Mouse (Mus musculus): ENCODE measurements around the gene Ints3.

Ints3 gene

DNA sequence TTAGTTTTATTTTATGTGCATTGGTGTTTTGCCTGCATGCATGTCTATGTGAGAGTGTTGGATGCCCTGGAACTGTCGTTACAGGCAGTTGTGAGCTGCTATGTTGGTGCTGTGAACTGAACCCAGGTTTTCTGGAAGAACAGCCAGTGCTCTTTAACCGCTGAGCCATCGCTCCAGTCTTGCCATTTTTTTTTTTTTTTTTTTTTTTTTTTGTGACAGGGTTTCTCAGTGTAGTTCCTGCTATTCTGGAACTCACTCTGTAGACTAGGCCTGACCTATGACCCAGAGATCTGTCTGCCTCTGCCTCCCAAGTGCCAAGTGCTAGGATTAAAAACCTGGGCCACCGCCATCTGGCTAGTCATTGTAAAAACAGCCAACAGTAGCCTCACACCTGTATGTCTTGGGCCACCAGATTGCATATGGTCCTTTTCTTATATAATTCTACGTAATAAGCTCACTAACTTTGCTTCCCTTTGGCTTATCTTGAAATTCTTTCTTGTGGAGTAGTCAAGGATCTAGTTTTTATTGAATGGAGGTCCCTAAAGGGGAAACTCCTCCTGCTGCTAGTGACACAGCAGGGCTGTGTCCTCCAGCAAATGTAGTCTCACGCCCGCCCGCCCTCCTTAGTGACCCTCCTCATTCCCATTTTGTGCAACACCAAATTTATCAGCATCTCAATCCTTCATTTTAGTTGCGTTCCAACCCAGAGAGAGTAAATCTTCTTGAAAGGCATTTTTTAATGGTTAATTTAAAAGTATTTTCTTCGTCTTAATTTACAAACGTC, 12.2 kb upstream of the Ints3 start:
- in situ Hi-C loops (cut with MseI, MboI), result no loop called here

DNA sequence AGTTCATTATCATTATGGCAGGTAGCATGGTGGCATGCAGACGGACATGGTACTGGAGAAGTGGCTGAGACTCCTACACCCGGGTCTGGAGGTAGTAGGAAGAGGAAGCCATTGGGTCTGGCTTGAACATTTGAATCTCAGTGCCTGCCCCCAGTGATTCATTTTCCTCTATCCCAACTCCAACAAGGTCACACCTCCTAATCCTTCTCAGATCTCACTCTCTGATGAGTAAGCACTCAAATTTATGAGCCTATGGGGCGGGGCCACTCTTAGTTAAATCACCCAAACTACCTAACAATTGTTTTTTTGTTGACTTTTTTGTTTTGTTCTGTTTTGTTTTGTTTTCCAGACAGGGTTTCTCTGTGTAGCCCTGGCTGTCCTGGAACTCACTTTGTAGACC, 10.6 kb upstream of the Ints3 start:
- in situ Hi-C loops (cut with MseI, MboI), result no loop called here

DNA sequence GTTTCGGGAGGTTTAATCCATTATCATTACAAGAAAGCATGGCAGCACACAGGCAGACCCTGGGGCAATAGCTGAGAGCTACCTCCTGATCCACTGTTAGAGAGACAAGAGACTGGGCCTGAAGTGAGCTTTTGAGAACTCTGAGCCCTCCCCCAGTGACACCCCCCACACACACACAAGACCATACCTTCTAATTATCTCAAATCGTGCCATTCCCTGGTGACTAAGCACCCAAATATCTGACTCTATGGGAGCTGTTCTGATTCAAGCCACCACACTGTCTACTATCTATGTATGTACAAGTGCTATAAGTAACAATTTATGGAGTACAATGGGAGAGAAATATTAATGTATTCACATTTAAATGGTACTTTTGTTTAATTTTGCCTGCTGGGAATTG, 7.3 kb upstream of the Ints3 start:
- in situ Hi-C loops (cut with MseI, MboI), result no loop called here

DNA sequence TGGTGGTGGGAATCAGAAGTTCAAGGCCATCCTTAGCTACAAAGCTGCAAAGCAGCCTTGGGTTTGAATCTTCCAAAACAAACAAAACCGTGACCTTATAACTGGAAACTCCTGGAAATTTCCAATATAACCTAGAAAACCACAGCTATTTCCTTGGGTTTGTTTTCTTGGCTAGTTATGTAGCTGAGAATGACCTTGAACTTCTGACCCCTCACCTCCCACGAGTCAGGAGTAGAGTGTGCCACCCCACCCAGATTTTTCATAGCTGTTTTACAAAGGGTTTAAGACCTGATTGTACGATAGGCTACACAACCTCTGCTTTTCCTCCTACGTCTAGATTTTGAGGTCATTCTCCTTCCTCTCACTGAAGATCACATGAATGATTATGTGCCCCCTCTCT, 3.7 kb upstream of the Ints3 start:
- in situ Hi-C loops (cut with MseI, MboI), result no loop called here

DNA sequence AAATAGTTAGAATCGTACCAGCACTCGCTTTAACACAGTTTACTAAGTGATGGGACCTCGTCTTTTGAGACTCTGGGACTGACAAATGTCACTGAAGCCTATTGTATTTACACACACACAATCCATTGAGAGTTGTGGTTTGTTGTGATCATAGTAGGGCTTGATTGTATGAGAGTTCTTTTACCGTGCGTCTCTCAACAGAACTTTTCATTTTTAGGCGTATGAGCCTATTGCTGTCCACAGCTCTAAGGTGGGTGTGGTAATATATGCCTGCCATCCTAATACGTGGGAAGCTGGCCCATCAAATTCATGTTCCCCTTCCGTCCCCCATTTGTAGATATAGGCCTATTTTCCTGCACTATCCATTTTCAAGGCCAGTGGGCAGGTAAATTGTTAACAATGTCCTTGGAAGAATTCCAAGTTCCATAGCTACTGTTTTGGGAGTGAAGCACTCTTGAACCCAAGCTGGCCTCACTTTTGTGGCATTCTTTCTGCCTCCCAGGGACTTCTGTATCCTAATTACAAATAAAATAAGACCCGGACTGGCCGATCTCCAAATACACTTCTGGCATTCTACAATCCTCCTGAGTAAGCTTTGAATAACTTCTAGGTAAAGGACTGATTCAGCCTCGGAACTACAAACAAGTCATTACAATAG, 780 bp upstream of the Ints3 start:
- in situ Hi-C loops (cut with MseI, MboI), result no loop called here

DNA sequence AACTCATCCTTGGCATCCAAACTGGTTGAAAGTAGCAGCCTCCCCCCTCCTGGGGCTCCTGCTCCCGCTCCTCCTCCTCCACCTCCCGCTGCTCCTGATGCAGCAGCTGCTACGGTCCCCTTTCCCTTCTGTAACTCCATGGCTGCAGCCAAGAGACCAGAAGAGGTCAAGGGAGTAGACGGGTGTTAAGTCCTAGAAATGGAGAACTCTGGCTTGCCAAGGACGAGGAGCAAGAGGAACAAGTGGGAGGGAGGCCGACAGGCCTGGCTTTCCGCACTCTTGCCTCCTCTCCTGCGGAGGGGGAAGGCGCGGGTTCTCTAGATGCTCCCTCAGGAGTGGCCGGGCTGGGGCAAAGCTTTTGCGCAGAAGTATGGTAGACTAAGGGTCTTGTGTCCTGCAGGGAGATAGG, 607 bp downstream of the Ints3 start:
- in situ Hi-C loops (cut with MseI, MboI), result no loop called here

DNA sequence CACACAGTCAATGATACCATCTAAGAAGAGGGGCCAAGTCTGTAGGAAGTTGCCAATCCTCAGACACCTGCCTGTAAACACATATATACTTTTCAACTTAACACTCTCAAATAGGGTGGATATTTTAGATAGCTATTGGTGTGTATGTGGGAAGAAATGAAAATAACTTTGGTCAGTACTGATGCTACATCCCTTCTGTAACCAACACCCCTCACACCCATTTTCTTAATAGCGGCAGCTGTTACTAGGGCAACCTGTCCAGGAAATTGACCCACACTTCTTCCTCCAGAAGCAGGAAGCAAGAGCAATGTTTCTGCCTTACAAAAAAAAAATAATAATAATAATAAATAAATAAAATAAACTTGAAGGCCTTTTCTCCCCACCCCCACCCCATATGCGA, 1.1 kb downstream of the Ints3 start:
- in situ Hi-C loops (cut with MseI, MboI), result no loop called here

DNA sequence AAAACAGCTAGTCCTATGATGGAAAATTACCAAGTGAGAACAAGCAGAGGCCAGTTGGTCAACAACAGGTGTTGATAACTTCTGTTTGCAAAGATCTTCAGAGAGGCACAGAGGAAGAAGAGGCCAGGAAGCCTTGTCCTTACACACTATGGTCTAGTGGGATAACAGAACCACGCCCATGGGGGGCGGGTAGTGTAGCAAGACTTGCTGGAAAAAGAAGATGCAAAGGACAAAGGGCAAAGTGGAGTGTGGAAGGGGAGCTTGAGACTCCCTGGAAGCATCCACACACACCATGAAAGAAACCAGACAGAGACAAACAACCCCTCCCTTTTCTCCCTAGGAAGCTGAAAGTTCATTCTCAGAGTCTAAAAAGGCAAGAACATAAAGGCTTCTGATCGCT, 3.8 kb downstream of the Ints3 start:
- in situ Hi-C loops (cut with MseI, MboI), result no loop called here

DNA sequence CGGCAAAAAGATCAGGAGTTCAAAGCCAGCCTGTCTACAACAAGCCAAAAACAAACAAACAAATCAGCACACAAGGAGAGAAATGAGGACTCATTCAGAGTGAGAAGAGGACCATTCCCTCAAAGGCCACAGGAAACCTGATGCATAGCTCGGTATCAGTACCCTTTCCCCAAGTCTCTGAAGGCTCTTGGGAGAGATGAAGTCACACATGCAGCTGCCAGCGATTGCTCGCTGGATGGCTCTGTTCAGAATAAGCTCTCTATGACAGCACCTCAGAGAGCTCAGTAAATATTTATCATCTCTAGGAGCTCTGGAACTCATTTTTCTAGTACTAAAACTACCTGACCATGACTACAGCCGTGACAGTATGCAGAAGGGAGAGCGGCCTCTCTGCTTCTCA, 5.2 kb downstream of the Ints3 start:
- in situ Hi-C loops (cut with MseI, MboI), result no loop called here

DNA sequence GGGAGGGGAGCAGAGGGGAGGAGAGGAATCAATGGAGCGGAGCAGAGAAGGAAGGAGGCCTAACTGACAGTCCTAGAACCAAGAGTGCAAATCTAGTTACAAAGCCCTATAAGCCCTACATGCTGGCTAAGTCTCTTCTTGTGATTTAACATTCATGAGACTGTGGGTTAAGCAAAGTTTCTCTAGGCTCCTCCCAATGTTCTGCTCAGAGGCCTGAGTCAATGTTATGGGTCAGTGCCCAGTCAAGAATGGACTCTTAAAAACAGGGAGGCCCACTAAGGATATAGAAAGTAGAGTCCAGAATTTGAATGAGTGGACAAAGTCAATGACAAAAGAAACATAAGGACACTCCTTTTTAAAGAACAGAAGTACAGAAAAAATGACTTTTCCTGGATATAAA, 5.8 kb downstream of the Ints3 start:
- in situ Hi-C loops (cut with MseI, MboI), result no loop called here

DNA sequence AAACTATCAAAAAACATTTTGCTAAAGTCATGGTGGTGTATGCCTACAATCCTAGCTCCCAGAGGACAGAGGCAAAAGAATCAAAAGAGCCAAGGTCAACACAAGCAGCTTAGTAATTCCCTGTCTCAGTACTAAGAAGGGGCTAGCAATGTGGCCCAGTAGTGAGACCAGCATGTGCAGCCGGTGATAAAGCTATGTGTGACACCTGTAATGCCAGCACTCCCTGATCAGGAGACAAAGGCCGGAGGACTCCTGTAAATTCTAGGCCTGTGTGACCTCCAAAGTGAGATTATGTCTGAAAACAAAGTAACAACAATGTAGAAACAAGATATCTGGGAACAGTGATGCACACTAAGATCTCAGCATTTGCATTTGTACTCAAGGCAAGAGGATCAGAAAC, 7.9 kb downstream of the Ints3 start:
- in situ Hi-C loops (cut with MseI, MboI), result no loop called here

DNA sequence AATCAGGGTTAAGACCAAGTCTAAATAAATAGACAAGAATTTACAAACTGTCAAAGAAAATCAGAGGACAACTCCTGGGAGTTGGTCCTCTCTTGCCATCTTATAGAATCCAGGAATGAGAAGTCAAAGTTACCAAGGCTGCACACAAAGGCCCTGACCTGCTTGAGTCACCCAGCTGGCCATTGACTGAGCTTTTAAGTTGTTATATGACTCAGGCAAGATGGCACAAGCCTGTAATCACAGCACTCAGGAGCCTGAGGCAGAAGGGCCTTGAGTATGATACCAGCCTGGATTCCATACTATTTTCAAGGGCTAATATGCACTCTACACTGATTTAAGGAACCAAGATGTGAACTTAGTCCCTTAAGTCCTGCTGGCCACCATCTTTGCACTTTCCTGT, 9.9 kb downstream of the Ints3 start:
- in situ Hi-C loops (cut with MseI, MboI), result no loop called here

DNA sequence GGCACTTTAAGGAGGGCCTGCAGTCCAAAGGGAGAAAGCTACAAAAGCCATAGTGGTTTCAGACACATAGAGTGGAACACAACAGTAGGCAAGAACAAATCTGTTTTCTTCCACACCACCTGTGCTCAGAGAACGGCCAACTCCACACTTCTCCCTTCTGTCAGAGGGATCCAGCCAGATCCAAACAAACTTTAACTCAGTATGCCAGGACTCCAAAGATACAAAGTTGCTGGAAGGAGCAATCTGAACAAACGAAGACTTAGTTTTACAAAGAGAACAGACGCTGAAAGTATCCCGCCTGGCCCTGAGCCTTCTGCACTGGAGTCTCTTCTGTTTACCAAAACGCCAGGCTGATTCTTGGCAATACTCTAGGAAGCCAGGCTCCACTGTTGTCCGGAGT, 12.7 kb downstream of the Ints3 start:
- in situ Hi-C loops (cut with MseI, MboI), result no loop called here

DNA sequence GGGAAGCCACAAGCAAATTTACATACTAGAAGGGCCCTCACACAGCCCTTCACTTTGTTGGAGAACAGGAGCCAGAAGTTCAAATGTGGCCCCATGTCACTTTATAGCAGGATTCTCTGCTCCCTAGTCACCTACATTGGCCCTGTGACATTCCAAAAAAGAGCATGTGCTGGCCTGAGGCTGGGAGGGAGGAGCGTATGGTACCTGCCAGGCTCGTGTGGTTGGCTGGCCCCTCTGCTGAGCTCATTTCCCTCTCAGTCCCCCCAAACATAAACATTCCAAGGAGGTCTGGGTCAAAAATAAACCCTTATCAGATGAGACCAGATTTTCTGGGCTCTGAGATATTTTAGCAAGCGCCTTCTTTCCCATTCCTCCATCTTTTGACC, 20.4 kb downstream of the Ints3 start:
- in situ Hi-C loops (cut with MseI, MboI), result loop anchor here in 1 of 2 experiments (5.0 kb wide), 1 partner anchor 54 kb away; the partner anchor contains the start of gene Npr1

DNA sequence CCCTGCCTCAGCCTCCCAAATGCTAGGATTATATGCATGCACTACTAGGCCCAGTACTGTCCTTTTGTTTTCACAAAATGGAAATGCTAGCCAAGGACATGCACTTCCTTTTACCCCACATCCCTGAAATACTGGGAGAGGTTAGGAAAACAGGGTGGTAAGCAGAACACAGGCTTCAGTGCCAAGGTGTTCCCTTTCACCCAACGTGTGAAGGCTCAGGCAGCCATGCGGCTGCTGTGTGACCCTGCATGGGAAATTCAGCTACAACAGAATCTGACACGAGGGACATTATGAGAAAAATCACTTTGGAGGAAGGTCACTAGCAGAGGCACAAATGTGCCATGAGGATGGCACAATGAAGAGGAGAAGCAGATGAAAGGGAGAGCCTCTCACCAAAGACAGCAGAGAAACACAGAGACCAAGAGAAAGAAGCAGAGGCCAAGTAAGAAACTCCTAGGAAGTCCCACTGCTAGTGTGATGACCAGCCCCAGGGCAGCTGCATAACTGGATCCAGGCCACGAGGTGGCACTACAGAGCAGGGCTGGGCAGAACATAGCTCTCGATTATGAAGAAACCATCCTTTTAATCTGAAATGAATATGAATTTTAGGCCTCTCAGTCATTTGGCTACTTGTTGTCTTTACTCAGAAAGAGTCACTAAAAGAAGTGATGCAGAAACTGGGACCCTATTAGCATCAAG, 21.0 kb downstream of the Ints3 start:
- in situ Hi-C loops (cut with MseI, MboI), result loop anchor here in 1 of 2 experiments (5.0 kb wide), 1 partner anchor 55 kb away; the partner anchor contains the start of gene Npr1

DNA sequence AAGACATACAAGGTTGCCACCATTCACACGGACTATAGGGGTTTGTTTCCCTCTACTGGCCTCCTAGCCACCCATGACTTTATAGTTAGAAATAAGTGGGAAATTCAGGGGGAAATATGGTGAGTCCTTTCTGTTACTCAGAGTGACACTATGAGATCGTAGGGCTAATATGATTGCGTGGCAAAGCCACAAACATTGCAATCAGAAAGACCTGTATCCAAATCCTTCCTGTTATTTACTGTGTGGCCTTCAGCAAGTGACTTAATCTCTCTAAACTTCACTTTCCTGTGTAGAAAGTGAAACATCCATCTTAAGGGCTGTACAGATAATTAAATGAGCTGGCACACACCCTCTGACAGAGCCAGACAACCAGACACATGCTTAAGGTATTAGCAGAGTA, 24.7 kb downstream of the Ints3 start:
- in situ Hi-C loops (cut with MseI, MboI), result no loop called here

DNA sequence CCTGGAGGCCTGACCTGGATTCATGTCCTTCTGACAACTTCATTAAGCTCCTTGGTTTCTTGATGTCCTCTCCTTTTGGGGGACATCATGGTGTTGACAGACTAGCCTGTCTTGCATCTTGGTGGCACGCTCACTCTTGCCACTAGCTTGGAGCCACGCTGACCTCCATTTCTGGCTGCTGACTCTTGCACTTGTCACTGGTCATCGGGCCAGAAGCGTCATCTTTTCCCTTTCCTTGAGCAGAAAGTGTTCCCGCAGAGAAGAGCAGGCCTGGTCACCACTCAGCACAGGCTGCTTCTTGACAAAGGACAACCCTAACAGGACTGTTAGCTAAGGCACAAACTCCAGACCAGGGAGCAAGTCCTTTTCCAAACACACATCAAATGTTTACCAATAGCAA, 27.0 kb downstream of the Ints3 start:
- in situ Hi-C loops (cut with MseI, MboI), result no loop called here

DNA sequence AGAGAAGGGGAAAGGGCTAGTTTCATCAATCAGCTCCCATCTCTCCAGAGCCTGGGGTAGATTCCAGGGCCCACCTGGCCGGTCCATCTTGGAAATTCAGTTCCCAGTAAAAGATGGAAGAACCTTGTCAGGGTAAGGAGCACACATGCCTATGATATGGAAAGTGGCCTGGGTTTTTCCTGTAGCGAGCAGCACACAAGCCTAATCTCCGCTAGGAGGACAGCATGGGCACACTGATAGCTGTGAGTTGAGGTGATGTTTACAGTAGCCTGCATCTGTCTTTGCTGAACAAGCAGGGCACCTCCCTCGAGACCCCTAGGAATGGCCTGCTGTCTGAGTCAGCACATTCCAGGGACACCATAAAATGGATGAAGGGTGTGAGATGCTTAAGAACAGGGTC, 28.8 kb downstream of the Ints3 start:
- in situ Hi-C loops (cut with MseI, MboI), result no loop called here

DNA sequence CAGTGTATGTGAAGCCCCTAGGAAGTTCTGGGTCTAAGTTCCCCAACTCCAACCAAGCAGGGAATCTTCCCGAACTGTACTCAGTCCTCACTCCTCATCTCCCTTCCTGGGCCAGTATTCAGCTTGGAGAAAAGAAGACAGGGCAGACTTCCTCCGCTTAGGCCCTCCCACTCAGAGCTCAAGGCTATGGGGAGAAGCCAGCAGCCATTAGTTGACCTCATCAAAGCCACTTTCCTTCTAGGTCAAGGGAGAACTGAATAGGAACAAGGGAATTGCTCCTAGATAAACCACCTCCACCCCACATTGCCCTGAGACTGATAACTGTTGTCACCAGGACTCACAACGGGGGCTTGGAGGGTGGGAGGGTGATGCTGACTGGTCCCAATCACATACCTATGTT, 29.3 kb downstream of the Ints3 start:
- in situ Hi-C loops (cut with MseI, MboI), result no loop called here

DNA sequence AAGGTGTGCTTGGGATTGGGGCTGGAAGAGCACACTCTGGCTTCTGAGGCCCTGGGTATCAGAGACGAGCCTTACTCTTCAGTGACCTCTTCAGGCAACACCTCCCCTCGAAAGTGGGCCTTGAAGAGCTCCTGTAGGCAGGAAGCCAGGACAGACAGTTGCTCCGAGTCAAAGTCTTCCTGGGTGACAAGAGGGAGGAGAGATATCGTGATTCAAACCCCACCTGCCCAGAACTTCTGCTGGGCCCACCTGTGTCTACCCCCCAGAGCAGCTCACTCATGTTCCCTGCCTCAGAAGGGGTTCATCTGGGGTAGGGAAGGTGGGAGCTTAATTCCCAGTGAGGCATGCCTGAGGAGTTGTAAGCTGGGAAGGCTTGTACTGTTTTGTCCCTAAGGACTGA, 32.4 kb downstream of the Ints3 start:
- in situ Hi-C loops (cut with MseI, MboI), result no loop called here

DNA sequence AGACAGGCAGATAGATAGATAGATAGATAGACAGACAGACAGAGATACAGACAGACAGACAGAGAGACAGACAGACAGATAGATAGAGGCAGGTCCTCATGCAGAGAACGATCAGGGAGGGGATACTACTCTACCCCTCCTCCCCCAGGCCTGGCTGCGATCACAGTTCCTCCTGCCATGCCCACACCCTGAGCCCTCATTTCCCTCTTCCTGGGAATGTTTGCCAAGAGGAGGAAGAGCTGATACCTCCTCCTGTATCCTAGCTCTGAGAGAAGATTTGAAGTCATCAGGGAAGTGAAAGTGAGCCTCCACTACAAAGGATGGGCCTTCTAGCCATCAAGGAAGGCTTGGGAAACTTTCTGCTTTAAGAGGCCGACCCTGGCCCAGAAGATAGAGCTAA, 37.8 kb downstream of the Ints3 start:
- in situ Hi-C loops (cut with MseI, MboI), result no loop called here

DNA sequence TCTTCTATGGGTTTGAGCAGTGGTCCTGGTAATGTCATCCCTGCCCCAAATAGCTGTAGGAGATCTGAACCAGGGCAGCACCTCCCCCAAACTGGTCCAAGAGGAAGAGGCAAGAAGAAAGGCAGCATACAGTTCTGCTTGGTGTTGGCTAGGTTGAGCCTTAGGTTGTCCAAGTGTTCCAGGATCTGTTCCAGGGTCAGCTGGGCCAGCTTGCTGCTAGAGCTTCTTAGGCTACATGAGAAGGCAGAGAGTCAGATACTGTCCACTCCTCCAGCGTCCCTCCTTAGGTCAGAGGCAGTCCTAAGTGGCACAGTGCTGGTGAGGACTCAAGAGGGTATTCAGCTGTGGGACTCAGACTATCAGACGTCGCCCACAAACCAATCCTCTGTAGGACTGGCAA, 40.8 kb downstream of the Ints3 start:
- in situ Hi-C loops (cut with MseI, MboI), result no loop called here

DNA sequence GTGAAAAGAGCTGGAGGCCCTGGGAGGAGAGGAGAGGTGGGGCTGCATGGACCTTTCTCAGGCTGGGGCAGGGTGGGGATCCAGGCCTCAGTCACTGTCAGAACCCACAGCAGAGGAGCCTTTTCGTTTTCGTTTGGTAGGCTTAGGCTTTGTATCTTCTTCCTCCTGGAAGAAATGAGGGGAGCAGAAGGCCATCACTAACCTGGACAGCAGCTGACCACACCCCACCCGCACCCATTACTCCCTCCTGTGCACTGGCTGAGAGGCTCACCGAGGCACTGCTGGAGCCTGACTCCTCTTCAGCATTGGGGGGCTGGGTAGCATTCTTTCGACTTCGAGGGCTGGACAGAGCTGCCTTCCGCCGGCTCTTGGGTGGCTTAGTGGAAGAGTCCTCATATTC, 41.5 kb downstream of the Ints3 start:
- in situ Hi-C loops (cut with MseI, MboI), result no loop called here

Data from mouse trophoblast stem cell (cell line).